Mouse (Mus musculus): ENCODE measurements around the gene Rab11fip2. TPM values are rescaled to one million over a fixed set of nuclear protein-coding genes. Genes with fewer than 3 reads are reported as not detected.

The Rab11fip2 gene
- polyA plus RNA-seq, 1 experiment = 30.8 TPM

DNA sequence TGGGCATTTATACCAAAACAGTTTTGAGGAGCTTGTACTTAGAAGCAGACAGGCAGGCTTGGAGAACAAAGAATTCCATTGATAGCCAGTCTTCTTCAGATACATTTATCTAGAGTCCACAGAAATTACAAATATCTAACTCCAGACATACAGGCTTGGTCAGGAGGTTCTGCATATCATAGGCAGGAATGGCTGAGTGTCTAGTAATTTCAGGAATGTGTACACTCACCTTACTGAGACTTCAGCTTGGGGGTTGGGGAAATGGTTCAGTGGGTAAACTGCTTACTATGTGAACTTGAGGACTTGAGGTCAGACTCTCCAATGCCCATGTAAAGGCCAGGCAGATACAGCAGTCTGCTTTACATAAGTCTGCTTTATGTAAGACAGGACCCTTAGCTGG, 81.0 kb downstream of the Rab11fip2 start:
- no peak for DNase-seq (ENCODE audit: extremely low spot score in 1 of 2, low spot score in 1 of 2)

DNA sequence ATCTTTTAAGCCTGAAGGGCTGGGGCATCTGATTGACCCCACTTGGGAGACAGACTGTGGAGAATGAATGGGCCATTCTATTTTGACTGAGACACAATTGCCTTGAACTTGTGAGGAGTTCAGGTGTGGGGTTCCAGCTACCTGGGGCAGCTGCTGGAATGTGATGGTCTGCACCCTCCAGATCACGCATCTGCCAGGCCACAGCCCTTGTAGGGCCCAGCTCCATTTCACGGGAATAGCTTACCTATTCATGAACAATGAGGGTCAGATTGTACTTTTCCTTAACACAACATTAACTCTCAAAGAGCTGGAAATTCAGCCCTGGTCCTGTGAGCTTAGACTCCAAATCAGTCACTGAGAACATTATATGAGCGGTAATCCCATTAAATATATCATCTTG, 82.7 kb downstream of the Rab11fip2 start:
- DNase-seq (ENCODE audit: extremely low spot score in 1 of 2, low spot score in 1 of 2) = no peak

GRCm38 (mm10) chr19:59853061-59853460, 90.4 kb downstream of the Rab11fip2 start:
- no peak for DNase-seq (ENCODE audit: extremely low spot score in 1 of 2, low spot score in 1 of 2)

All from frontal cortex, adult 2 months (tissue).